Mouse (Mus musculus) urinary bladder, postnatal 0 days (tissue): Measurements from ENCODE around the gene Tmem167b. TPM values are rescaled to one million over a fixed set of nuclear protein-coding genes. Genes with fewer than 3 reads are reported as not detected.

ENCODE experiments used
- microRNA-seq: library from miRNA; unstranded; fragments of <30 nt; microRNA quantifications from one replicate; pipeline ENCODE4, GENCODE M21; 2016
- polyA plus RNA-seq: library from polyadenylated mRNA; unstranded; fragments of >200 nt; fragmentation: Nextera tagmentation; extraction: Ambion mirVana; gene quantifications from 2 replicates; pipeline ENCODE4 v1.2.1, GENCODE M21; 2015

Gene Tmem167b
- 32.6 and 37.2 TPM in 2 replicates for polyA plus RNA-seq

DNA sequence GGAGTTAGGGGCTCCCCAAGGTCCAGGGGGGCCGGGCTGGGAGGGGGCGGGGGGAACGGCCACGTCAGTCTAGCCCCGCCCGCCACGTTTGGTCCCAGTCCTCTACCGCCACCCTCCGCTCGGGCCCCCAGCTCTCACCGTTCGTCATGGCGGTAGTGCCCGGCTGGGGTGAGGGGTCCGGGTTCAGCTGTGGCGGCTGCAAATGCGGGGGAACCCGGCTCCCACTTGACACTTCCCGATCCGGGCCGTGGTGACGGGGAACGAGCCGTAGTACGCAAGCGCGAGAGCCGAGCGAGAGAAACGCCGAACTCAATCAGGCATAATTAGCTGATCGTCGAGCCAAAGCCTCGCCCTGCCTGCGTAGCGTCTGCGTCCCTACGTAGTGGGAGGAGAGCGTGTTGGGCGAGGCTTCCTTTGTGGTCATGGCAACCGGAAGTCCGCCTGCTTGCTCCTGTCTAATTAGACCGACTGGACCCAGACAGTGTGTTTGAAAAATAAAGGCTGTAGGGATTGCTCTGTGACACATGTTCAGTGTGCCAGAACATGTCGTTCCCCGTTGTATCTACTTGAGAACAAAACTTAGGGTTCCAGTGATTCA is at the start of gene Tmem167b:
Tmem167b (minus strand) TSS at position 334 of the 598 bp plus-strand sequence.

DNA sequence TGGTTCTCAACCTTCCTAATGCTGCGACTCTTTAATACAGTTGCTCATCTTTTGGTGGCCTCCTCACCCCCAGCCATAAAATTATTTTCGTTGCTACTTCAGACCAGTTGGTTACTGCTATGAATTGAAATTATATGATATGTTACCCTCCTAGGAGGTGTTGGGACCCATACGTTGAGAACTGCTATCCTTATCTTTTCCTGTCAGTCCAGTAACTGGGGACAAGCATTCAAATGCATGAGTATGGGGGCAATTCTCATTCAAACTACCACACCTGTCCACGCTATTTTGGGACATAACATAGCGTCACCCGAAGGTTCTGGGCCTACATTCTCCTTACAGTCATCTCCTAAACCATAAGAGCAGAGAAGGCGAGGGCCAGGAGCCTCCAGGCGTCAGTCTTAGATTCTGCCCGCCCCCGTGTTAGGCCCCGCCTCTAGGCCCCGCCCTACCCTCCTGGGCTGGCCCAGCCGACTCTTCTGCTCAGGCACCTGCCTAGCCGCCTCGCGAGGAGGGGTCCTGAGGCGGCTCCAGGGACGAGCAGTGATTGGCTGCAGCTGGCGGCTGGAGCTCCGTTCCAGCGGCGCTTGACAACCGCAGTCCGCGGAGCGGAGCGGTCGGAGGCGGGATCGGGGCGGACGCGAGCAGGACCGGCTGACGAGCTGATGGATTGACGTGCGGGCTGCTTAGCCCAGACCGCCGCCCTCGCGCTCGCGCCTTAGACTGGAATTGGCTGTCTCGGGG is 28.7 kb upstream of the Tmem167b start, which contains the start of gene Wdr47:
Wdr47 (plus strand) TSS at position 494 of the 744 bp plus-strand sequence.

DNA sequence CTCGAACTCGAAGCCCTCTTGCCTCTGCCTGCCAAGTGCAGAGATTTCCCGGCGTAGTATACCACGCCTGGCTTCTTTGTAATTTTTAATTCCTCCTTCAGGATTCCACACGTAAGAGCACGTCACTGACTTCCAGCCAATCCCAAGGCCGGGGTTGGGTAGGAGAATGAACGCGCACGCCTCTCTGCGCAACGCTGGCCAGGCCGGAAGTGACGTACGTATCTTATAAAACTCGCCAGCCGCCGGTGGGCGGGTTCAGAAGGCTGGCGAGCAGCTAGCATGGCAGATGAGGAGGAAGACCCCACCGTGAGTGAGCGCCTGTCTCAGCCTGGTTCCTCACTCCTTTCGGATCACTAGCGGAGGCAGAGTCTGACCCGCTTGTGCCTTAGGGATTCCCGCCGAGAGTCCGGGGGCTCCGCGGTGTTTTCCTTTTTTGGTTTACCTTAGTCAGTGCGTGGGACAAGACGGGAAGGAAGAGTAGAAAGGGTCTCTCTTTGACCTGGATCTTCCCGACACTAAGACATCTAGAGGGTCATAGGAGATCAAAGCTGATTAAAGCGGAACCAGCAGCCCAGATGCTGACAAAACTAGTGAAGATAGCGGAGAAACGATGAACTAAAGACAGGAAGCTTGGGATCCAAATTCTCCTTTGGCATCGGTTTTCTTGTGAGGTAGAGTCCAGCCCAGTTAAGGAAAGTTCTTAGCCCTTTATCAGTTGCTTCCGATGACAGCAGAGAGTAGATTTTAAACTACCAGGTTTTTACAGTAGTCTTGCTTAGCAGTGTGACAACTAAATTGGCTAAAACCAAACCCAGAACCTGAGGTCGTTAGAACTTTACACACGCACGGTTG is 9.4 kb upstream of the Tmem167b start, which contains the start of gene Taf13:
Taf13 (plus strand) TSS at position 256 of the 852 bp plus-strand sequence.

GRCm38 (mm10) chr3:108536517-108537260 is 25.6 kb downstream of the Tmem167b start, which contains the start of gene 5330417C22Rik:
Gene 5330417C22Rik, minus strand, starts transcription at chr3:108536536.

GRCm38 (mm10) chr3:108533951-108534350 is 28.3 kb downstream of the Tmem167b start, which contains the start of gene 1700013F07Rik:
Gene 1700013F07Rik, plus strand, starts transcription at chr3:108534150.

Small RNA genes lying within 50 kb of the gene (microRNA-seq; reads per million reads assigned to microRNA genes)
- gene Gm22860, result not detected

Other genes with a start within 250 kb of the Tmem167b start
- gene Mybphl, start 197.6 kb downstream of the Tmem167b start, polyA plus RNA-seq, result not detected in 2 replicates
- 7.8 and 9.2 TPM in 2 replicates for gene Psrc1, start 178.6 kb downstream of the Tmem167b start, polyA plus RNA-seq
- 0.73 and 1.7 TPM in 2 replicates for gene Celsr2, start 146.9 kb downstream of the Tmem167b start, polyA plus RNA-seq
- gene Sars, start 117.3 kb downstream of the Tmem167b start, polyA plus RNA-seq, result 76.3 and 84.8 TPM in 2 replicates
- not detected in 2 replicates for gene 1700013F07Rik, start 28.3 kb downstream of the Tmem167b start, polyA plus RNA-seq
- 0.19 and 0.35 TPM in 2 replicates for gene 5330417C22Rik, start 25.9 kb downstream of the Tmem167b start, polyA plus RNA-seq
- 40.6 and 48.9 TPM in 2 replicates for gene Taf13, start 9.2 kb upstream of the Tmem167b start, polyA plus RNA-seq
- 5.8 and 8.9 TPM in 2 replicates for gene Wdr47, start 28.8 kb upstream of the Tmem167b start, polyA plus RNA-seq
- gene Clcc1, start 91.4 kb upstream of the Tmem167b start, polyA plus RNA-seq, result 49.3 and 56.1 TPM in 2 replicates
- 48.0 and 52.1 TPM in 2 replicates for gene Gpsm2, start 159.8 kb upstream of the Tmem167b start, polyA plus RNA-seq
- 1.4 and 1.9 TPM in 2 replicates for gene Aknad1, start 177.2 kb upstream of the Tmem167b start, polyA plus RNA-seq